Mouse (Mus musculus) NIH3T3 (cell line): ENCODE measurements around the gene Olfr796.

Experiments used
- DNase-seq: peaks from one replicate; pipeline ENCODE4 v3.0.0-alpha.2; 2012; ENCODE audit warnings: low read depth

Olfr796 gene

DNA sequence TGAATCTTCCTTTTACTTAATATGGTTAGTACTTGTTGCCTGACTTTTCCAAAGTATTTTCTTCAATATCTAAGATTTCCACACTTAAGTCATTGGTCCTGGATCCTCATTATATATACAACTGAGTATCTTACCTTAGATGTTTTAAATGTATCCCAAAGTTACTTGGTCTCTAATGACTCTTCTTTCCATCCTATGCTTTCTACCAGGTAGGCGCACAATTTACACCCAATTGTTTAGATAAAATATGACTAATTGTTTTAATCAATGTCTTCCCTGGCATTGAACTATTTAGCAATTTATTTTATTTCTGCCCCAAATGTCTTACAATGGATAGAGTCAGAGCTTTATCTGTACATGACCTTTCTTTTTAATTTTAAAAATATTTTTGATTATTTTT lies at the start of gene Olfr796:
TSS of gene Olfr796 (minus strand) at position 101 of the 400 bp plus-strand sequence.
- no peak for DNase-seq

DNA sequence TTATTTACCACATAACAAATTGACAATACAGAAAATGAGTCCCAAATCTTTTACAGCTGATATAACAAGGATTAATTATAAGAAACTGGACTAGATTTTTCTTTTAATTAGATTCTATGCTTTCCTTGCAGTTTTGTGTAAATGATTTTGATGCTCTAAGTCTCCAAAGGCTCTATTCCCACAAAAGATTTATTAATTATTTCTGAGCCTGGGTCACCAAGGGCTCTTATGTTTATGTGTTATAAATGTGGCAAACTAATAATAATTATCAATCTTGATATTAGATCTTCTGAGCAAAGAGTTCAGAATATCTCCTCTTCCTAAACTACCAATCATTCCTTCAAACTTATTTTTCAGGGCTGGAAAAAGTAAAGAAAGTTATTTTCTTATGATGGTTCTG lies 45.0 kb upstream of the Olfr796 start, which contains the start of gene Olfr800:
TSS of gene Olfr800 (plus strand) at position 301 of the 400 bp plus-strand sequence.
- no peak for DNase-seq

DNA sequence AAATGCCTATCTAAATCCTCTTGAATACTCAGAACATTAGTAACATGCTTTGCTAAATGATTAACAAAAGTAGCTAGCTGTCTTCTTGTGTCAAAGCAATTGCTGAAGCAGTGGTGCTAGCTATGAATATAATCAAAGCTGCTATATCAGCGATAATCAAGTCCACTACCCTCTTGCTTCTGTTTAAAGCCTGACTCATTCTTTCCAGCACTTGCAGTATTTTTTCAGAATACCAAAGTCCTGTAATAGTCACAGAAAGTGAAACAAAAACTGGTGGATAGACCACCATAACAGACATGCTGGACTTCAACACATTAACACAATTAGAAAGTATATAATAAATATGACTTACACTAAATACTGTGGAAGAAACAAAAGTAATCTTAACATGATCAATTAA lies 39.4 kb upstream of the Olfr796 start:
- DNase-seq = no peak

DNA sequence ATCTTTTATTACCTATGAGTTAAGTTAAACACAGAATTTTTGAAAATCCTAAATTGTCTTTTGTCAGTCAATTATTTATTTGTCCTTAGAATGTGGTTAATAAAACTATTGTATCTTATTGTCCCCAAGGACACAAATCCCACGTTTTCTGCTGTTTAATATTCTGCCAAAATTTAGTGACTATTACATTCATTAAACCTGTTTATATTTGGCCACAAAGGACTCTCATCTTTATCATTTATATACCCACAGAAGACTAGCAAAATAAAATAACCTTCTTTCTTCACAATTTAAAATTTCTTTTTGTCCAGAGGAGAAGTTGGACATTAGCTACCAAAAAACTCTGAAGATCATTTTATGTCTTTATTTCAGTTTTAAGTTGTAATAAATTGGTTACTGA lies 24.8 kb upstream of the Olfr796 start, which contains the start of gene Olfr799:
TSS of gene Olfr799 (plus strand) at position 301 of the 400 bp plus-strand sequence.
- DNase-seq = no peak

DNA sequence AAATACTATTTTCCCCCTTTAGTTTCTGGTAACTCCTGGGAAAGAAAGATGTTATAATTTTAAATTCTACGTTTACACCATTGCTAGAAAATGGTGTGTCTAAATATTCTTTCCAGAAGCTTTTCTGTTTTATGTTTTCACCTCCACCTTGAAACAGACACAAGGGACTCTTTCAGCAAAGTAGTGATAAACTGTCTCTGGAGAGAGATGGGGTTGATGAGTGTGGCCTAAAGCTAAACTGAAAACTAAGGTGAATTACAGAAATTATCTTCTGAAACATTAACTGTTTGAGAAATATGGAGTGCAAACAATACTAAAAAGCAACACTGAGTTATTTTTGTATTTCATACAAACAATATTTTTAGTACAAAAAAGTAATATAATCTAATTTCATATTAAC lies 15.5 kb upstream of the Olfr796 start, which contains the start of gene Olfr798:
TSS of gene Olfr798 (minus strand) at position 101 of the 400 bp plus-strand sequence.
- DNase-seq = no peak

DNA sequence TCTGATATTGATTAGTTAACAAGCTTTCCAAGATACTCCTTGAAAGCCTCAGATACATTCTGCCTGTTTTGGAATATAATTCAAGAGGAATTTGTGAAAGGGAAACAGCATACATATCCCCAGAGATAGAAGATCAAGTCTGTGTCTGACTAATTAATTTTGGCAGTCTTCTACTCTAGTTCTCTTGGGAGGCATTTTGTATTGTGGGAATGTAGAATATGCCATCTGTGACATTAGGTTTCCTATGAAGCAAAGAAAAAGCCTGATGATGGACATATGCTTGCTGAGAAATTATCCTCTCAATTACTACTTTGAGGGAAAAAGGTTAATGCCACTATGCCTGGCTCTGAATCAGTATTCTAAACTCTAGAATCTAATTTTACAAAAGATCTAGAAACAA lies 10.9 kb upstream of the Olfr796 start:
- no peak for DNase-seq

DNA sequence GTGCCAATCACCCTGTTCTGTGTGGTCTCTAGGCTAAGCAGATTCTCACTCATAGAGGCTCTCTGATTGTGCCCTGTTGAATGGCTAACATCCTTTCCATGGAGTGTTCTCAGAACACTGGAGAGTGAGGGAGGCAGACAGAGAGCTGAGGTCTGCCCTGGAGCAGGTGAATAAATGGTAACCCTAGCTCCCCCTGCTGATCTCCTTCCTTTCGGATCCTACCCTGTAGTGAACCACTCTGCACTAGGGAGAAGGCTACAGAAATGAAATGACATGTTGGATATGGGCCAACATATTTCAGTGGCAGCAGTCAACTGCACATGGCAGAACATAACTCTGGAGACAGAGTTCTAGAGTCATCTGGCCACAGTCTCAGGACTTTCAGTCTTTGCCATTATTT lies 9.4 kb upstream of the Olfr796 start:
- no peak for DNase-seq

DNA sequence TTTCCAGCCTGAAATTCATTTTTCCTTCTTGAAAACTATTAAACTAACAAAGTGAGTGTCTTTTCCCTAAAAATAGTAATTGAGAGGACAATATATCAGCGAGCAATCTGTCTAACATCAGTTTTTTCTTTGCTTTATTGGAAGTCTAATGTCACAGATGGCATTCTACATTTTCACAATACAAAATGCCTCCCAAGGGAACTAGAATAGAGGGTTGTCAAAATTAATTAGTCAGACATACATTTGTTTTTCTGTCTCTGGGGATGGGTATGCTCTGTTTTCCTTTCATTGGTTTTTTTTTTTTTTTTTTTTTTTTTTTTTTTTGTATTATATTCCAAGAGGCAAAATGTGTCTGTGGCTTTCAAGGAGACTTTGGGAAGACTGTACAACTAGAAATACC lies 35.3 kb downstream of the Olfr796 start:
- no peak for DNase-seq

DNA sequence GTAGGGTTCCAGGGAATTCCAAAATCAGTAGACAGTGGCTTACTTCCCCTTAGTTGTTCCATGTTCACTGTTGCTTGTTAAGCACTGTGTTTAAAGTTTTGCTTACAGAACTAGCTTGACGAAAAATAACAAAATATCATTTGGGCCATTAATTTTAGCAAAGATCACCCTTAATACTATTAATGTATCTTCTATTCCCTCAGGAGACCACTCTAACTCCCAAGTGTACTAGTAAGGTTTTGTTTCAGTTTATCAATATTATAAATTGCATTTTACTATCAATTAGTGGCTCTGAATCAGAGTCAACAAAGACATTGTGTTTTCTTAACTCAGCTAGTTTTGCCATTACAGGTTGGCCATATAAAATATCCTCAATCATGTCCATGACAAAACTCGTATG lies 45.0 kb downstream of the Olfr796 start, which contains the start of gene Olfr794:
TSS of gene Olfr794 (plus strand) at position 301 of the 400 bp plus-strand sequence.
- no peak for DNase-seq
